Mouse (Mus musculus) monocyte, adult 59 days (primary cell): Measurements from ENCODE around the gene Vmn1r112. TPM values are rescaled to one million over a fixed set of nuclear protein-coding genes. Genes with fewer than 3 reads are reported as not detected.

Experiments used
- total RNA-seq, 2 experiments: library from RNA; stranded (reverse); gene quantifications; one replicate each; pipeline ENCODE4 v1.2.4; 2023

Vmn1r112 gene
- not detected for total RNA-seq

GRCm38 (mm10) chr7:20770885-20771284, at the start of gene Vmn1r112:
TSS of gene Vmn1r112 (plus strand) at chr7:20771185.

GRCm38 (mm10) chr7:20730524-20730923, 40.5 kb upstream of the Vmn1r112 start, which contains the start of gene Gm10668:
TSS of gene Gm10668 (minus strand) at chr7:20730624.

GRCm38 (mm10) chr7:20786985-20787384, 16.0 kb downstream of the Vmn1r112 start, which contains the start of gene Vmn1r113:
TSS of gene Vmn1r113 (plus strand) at chr7:20787285.

GRCm38 (mm10) chr7:20812086-20812485, 41.1 kb downstream of the Vmn1r112 start, which contains the start of gene Vmn1r114:
TSS of gene Vmn1r114 (minus strand) at chr7:20812186.

Other genes with a start within 250 kb of the Vmn1r112 start
- gene Vmn1r104, start 237.3 kb upstream of the Vmn1r112 start, total RNA-seq: not detected
- gene Gm5726, start 225.4 kb upstream of the Vmn1r112 start, total RNA-seq: not detected
- gene Gm4141, start 194.9 kb upstream of the Vmn1r112 start, total RNA-seq: not detected
- gene Gm4513, start 172.2 kb upstream of the Vmn1r112 start, total RNA-seq: not detected
- gene Vmn1r107, start 102.3 kb upstream of the Vmn1r112 start, total RNA-seq: not detected
- not detected for gene Vmn1r111, start 68.0 kb upstream of the Vmn1r112 start, total RNA-seq
- not detected for gene Gm10668, start 40.6 kb upstream of the Vmn1r112 start, total RNA-seq
- not detected for gene Vmn1r113, start 16.1 kb downstream of the Vmn1r112 start, total RNA-seq
- not detected for gene Vmn1r114, start 41.0 kb downstream of the Vmn1r112 start, total RNA-seq
- gene Vmn1r115, start 73.8 kb downstream of the Vmn1r112 start, total RNA-seq: not detected
- gene Vmn1r116, start 101.1 kb downstream of the Vmn1r112 start, total RNA-seq: not detected
- not detected for gene Vmn1r117, start 112.9 kb downstream of the Vmn1r112 start, total RNA-seq
- not detected for gene Vmn1r118, start 141.2 kb downstream of the Vmn1r112 start, total RNA-seq
- not detected for gene Vmn1r119, start 241.3 kb downstream of the Vmn1r112 start, total RNA-seq